Mouse (Mus musculus) thymus, postnatal 25 days (tissue): ENCODE measurements around the gene Zfp729b.

Experiments used
- DNase-seq: peaks from one replicate; pipeline ENCODE4 v3.0.0; 2022

Zfp729b gene

DNA sequence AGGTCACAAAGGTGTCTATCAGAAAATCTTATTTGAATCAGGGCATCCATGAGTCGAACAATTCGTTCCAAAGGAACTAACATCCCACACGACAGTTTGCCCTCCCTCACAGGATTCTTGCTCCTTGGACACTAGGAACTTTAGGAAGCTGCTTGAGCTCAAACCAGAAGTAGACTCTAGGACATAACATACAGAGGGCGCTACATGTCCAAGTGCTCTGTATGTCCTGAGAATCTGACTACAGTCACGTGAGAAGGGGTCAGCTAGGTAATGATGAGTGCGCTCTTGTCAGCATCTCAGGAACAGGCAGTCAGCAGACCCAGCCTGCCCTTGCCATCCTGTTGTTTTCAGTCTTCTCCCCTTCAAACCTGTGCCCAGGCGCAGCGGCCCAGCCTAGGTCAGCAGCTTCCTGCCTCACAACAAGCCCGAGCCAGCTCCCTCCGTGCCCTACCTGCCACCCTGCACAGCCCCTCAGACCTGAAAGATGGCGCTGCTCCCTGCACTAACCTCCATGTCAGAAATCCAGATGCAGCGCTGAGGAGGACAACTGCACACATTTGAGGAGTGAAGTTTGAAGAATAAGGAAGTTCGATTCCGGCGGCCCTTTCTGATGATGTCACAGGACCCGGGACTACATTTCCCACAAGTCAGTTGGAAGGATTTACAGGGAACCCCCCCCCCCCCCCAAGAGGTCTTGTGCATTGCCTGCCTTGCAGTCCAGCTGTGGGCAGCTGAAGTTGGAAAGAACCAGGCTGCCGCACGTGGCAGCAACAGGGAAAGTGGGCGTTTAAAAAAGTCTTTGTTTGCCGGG is at the start of gene Zfp729b:
Gene Zfp729b (minus strand): TSS at position 642 of the 811 bp plus-strand sequence.
- DNase-seq: peak; percentile 91

DNA sequence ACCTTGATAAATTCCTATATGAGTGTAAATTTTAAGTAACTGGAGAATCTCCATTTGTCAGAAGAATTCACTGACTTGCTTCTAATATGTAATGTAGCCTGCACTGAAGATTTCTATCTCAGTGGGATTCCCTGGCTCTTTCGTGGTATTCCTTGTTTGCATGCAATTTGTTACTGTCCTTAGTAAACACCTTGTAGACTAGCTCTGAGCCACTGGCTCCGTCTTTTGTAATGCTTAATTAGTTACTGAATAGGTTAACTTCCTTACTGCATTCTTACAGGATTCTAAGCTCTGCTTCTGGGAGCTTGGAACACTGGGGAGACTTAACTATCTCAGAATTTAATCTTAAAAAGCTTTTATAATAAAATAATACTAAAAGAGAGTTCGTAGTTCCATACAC is 43.0 kb upstream of the Zfp729b start:
- DNase-seq: no peak

DNA sequence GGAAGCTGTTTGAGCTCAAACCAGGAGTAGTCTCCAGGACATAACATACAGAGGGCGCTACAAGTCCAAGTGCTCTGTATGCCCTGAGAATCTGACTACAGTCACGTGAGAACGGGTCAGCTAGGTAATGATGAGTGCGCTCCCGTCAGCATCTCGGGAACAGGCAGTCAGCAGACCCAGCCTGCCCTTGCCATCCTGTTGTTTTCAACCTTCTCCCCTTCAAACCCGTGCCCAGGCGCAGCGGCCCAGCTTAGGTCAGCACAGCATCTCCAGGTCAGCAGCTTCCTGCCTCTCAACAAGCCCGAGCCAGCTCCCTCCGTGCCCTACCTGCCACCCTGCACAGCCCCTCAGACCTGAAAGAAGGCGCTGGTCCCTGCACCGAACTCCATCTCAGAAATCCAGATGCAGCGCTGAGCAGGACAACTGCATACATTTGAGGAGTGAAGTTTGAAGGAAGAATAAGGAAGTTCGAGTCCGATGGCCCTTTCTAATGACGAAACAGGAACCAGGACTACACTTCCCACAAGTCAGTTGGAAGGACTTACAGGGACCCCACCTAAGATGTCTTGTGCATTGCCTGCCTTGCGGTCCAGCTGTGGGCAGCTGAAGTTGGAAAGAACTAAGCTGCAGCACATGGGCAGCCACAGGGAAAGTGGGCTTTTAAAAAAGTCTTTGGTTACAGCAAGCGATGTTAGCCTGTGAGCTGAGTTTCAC is 27.9 kb upstream of the Zfp729b start, which contains the start of the genes Gm49345 and Zfp729a:
Gene Gm49345 (minus strand): TSS at position 476 of the 714 bp plus-strand sequence.
Gene Zfp729a (minus strand): TSS at position 498 of the 714 bp plus-strand sequence.
- peak; percentile 81 for DNase-seq

DNA sequence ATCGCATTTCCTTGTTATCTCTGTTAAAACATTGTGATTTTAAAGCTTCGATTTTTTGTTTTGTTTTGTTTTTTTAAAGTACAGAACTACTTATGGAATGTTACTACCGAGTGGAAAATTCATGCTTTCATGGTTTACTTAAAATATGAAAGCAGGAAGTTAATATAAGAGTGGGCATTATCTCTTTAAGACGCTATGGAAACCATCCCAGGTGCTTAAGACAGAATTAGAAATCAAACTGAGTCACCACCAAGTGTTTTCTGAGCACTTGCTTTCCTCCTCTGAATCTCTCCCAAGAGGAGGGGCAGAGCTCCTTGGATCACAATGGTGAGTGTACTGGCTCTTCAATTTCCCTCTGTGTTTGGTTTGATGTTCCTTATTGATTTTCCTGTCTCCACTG is 601 bp upstream of the Zfp729b start:
- DNase-seq: no peak

DNA sequence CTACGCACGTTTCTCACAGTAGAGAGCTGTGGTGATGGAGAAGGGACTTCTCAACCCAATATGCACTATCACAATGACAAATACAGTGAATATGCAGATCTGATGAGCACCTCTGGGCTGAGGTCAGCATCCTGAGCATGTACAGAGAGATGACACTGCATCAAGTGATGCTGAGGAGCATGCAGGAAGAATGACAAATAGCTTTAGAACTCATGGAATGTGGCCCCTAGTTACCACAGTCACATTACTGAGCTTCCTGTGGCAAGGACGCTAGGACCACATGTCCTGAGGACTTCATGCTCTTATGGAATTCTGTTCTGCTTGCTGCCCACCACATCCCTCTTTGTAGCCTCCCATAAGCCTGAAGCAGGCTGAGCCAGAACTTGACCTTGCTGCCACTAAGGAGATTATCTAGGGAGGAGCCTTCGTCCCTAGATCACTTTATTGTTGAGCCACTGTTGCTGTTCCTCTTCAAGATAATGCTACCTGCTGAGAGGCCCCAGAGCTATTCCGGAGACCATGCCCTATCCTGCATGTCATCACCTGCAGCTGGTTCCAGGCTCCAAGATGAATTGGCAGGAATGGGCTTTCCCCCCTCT is 36.8 kb downstream of the Zfp729b start:
- no peak for DNase-seq

- DNase-seq: no peak
Measured at GRCm38 (mm10) chr13:67553730-67554129, 55.8 kb downstream of the Zfp729b start, which contains the start of gene Zfp748. Zfp748 (minus strand) TSS chr13:67553830.

DNA sequence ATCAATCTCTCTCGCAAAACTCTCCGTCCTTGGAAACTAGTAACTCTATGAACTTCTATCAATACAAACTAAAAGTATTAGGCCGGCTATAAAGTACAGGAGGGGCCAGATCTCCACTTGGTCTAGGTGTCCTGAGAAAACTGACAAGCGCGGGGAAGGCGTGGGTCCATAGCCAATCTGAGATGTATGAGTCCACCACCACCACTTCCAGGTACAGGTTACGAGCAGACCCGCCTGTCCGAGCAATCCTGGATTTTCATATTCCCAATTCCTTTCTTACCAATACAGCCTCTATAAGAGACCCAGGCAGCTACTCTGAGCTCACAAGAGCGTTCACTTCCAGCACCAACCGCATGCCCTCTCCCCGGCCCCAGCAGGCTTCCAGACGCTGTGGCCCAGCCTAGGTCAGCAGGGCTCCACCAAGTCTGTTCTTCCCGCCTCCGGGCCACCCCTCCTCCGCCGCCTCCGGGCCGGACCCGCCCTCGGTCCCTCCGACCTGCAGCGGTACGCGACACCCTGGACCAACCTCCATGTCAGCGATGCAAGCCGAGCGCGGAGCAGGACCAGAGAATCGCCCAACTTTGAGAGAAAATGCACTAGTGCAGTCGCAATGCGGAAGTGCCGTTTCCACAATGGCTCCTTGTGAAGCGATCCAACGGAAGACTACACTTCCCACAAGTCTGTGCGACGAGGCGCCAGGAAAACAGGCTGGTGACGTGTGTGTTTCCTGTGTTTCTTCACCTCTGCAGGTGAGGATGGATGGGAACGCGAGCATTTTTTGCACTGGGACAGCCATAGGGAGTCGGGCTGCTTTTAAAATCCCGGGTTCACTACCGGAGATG is 56.8 kb downstream of the Zfp729b start:
- DNase-seq: peak; percentile 87

DNA sequence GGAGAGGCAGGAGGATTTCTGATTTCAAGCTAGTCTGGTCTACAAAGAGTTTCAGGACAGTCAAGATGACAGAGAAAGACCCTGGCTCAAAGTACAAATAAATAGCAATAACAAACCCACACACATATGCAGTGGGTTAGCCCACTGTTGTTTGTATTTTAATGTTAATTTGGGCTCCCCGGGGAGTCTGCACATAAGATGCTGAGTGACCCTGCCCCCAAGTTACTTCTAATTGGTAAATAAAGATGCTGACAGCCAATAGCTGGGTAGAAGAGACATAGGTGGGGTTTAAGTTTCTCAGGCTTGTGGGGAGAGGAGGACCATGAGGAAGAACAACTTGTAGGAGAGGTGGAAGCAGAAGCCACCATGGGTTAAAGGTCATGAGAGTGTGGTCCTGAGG is 63.6 kb downstream of the Zfp729b start:
- no peak for DNase-seq
